Mouse (Mus musculus) neural tube, embryonic 12.5 days (tissue): Measurements from ENCODE around the gene Fis1. TPM values are rescaled to one million over a fixed set of nuclear protein-coding genes. Genes with fewer than 3 reads are reported as not detected.
A peak's percentile ranks its signal among the peaks of the same experiment; 100 is the strongest.

ENCODE experiments used
- ATAC-seq: fragments of 200-750 bp; cut with Nextera tagmentation; 2 replicates; pipeline ENCODE4 v1.8.0; 2017; ENCODE audit warnings: low read depth, mild to moderate bottlenecking, moderate TSS enrichment, moderate library complexity; ENCODE audit not compliant: low FRiP score
- H3K27ac ChIP-seq: fragments of 300-500 bp; sonication (generic); 2 replicates; pipeline ENCODE4 v1.5.1; 2016
- H3K27me3 ChIP-seq: fragments of 300-500 bp; sonication (generic); replicated peaks from 2 replicates; pipeline ENCODE4 v1.6.1; 2016; ENCODE audit warnings: mild to moderate bottlenecking
- H3K36me3 ChIP-seq: fragments of 300-500 bp; sonication (generic); 2 replicates; pipeline ENCODE4 v1.6.1; 2016; ENCODE audit warnings: mild to moderate bottlenecking
- H3K4me1 ChIP-seq: fragments of 300-500 bp; sonication (generic); 2 replicates; pipeline ENCODE4 v1.6.1; 2016
- H3K4me2 ChIP-seq: fragments of 300-500 bp; sonication (generic); replicated peaks from 2 replicates; pipeline ENCODE4 v1.6.1; 2016; ENCODE audit warnings: mild to moderate bottlenecking
- H3K4me3 ChIP-seq: fragments of 300-500 bp; sonication (generic); 2 replicates; pipeline ENCODE4 v1.5.1; 2016
- H3K9ac ChIP-seq: fragments of 300-500 bp; sonication (generic); 2 replicates; pipeline ENCODE4 v1.6.1; 2016; ENCODE audit warnings: mild to moderate bottlenecking
- H3K9me3 ChIP-seq: fragments of 300-500 bp; sonication (generic); 2 replicates; pipeline ENCODE4 v1.6.1; 2016; ENCODE audit warnings: mild to moderate bottlenecking
- WGBS: fragments of 180-500 bp; shearing (Covaris S2); methylation state at CpG from one replicate; pipeline ENCODE4 v1.1.7; 2016; 5-methylcytosine and 5-hydroxymethylcytosine counted together
- polyA plus RNA-seq: library from polyadenylated mRNA; unstranded; fragments of >200 nt; fragmentation: Nextera tagmentation; extraction: Ambion mirVana; gene quantifications from 2 replicates; pipeline ENCODE4 v1.2.1, GENCODE M21; 2016

Gene Fis1
- polyA plus RNA-seq, 1 experiment from 2014 or later = 304 TPM

DNA sequence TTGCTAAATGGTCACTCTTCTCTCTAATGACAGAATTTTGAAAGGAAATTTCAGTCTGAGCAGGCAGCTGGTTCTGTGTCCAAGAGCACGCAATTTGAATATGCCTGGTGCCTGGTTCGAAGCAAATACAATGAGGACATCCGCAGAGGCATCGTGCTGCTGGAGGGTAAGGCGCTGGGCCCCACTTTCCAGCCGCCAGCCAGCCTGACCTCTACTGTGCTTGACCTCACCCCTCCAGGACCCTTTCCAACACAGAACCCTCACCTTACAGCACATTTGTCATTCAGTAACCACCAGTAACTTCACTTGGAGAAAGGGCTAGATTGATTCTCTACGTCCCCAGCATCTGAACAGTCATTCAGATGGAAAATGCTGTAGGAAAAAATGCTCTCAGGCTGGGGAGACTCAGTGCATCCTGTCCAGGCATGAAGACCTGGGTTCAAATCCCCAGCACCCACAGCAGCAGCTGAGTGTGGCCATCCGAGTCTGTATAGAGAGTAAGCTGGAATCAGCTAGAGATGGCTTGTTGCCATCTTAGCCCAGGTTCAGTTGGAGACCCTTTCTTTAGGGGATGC lies 10.0 kb downstream of the Fis1 start:
- peaks cover 44% of the 10 kb centered on the region for H3K36me3 ChIP-seq
- H3K4me2 ChIP-seq = peak overlapping the region; percentile 84

DNA sequence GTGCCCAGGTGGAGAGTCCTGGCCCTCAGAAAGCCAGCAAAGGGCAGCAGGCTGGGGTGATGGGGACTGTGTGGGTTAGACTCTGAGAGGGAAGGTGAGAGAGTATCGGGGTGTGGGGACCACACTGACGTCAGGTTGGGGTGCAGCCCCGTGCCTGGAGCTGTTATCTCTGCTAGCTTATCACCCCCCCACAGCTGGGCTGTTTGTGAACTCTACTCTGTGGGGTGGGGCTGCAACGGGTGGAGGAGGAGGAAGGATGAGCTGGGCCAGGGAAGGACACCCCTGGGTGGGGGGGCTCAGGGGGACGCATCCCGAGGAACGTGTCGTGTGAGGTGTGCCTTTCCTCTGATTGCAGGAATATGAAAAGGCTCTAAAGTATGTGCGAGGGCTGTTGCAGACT lies 12.1 kb downstream of the Fis1 start:
- H3K9ac ChIP-seq = no peak overlapping the region
- WGBS = 96% methylated on average over 9 of the region's 9 CpGs
- peaks cover 49% of the 10 kb centered on the region for H3K36me3 ChIP-seq
- H3K4me1 ChIP-seq = peaks cover 28% of the 10 kb centered on the region
- H3K4me3 ChIP-seq = no peak overlapping the region
- no peak overlapping the region for H3K4me2 ChIP-seq
- no peak for ATAC-seq
- no peaks in the 10 kb centered on the region for H3K9me3 ChIP-seq
- no peak overlapping the region for H3K27ac ChIP-seq
- no peaks in the 10 kb centered on the region for H3K27me3 ChIP-seq

More for the DNA sequence above, 10.0 kb downstream of the Fis1 start:
- H3K27ac ChIP-seq = no peak overlapping the region
- H3K9me3 ChIP-seq = no peaks in the 10 kb centered on the region
- peak overlapping the region; percentile 51 for H3K4me3 ChIP-seq
- ATAC-seq = no peak
- peak overlapping the region; percentile 63 for H3K9ac ChIP-seq
- no peaks in the 10 kb centered on the region for H3K27me3 ChIP-seq
- peaks cover 28% of the 10 kb centered on the region for H3K4me1 ChIP-seq
- 76% methylated on average over 8 of the region's 8 CpGs for WGBS

DNA sequence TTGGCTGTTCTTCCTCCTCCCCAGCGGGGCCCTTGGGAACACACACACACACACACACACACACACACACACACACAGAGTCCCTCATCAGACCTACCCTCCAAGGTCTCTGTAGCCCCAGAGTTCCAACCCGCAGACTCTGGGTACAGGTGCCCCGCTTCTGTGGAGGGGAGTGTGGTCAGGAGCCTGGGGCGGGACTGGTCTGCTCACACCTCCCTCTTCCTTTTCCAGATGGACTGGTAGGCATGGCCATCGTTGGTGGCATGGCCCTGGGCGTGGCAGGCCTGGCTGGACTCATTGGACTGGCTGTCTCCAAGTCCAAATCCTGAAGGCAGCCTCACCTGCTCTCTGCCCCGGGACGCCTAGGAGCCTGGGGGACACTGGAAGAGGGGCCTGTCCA lies 12.6 kb downstream of the Fis1 start:
- Histone ChIP-seq H3K9me3 (no peaks in the 10 kb centered on the region), H3K27me3 (no peaks in the 10 kb centered on the region), H3K4me3 (no peak overlapping the region), H3K4me2 (no peak overlapping the region), H3K36me3 (peaks cover 49% of the 10 kb centered on the region), H3K9ac (no peak overlapping the region), H3K4me1 (peaks cover 28% of the 10 kb centered on the region), H3K27ac (no peak overlapping the region)
- no peak for ATAC-seq
- 93% methylated on average over 8 of the region's 8 CpGs for WGBS

DNA sequence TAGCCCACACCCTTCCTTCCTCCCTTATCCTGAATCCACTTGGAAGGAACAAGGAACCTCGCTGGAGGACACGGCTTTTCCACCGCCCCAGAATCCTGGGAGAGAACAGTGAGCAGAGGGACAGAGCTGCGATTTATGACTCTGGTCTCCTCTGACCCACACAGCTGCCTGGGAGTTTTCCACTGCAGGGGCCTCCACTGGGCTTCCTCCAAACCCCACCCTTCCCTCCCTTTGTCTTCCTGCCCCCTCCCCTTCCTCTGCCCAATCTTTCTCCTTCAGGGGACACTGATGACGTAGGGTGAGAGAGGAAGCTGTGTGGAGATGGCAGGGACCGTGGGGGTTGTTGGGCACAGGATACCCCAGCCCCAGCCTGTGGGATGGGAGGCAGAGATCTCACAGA lies 13.3 kb downstream of the Fis1 start, which contains the start of gene Cldn15:
TSS of gene Cldn15 (plus strand) at position 286 of the 400 bp plus-strand sequence.
- Histone ChIP-seq H3K4me3 (no peak within 1 kb of the TSS), H3K27me3 (no peaks in the 10 kb centered on the region), H3K36me3 (peaks cover 49% of the 10 kb centered on the region), H3K9me3 (no peaks in the 10 kb centered on the region), H3K4me2 (no peak within 1 kb of the TSS), H3K4me1 (peaks cover 25% of the 10 kb centered on the region), H3K27ac (no peak within 1 kb of the TSS), H3K9ac (no peak within 1 kb of the TSS)
- WGBS = 59% methylated on average over 6 of the region's 6 CpGs
- ATAC-seq = no peak

DNA sequence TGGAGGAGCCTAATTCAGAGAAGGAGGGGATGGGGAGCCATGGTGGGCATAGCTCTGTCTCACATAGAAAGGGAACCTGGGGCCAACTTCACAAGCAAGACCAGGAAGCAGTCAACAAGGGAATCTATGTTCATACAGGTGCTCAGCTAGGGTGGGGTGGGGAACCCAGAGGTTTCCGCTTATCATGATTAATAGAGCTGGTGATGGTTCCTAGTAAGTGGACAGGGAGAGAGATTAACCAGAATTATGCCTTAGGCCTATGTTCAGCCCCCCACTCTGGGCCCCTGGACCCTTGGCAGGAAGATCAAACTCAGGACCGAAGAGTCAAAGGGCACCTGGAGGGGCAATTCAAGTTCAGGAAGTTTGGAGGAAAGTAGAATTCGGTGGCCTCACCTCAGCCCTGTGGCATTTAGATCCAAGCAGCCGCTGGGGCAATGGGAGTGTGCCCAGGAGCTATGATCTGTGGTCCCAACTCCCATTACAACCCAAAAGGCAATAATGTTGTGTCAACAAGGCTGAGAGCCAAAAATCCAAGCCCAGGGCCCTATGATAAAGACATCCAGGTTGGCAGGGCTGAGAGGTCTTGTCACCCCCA lies 13.9 kb downstream of the Fis1 start:
- Histone ChIP-seq H3K4me1 (peaks cover 21% of the 10 kb centered on the region), H3K4me3 (no peak overlapping the region), H3K9ac (no peak overlapping the region), H3K9me3 (no peaks in the 10 kb centered on the region), H3K36me3 (peaks cover 49% of the 10 kb centered on the region), H3K27ac (no peak overlapping the region), H3K4me2 (no peak overlapping the region), H3K27me3 (no peaks in the 10 kb centered on the region)
- 92% methylated on average over 4 of the region's 4 CpGs for WGBS
- no peak for ATAC-seq

DNA sequence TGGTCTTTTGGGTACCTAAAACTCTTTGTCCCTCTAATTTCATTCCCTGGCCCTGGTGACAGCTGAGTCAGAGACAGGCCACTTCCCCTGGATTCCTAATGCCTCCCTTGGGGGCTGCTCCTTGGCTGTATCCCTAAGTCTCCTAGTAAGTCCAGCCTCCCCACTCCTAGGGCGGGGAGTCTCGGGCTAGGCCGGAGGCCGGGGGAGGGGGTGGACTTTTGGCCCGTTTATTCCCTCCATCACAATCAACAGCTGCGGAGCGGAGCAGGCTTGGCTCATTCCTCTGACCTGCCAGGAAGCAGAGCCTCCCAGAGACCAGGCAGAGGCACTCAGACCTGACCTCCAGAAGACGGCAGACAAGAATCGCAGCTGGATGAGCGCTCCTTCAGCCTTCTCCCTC lies 14.5 kb downstream of the Fis1 start:
- WGBS = 79% methylated on average over 10 of the region's 10 CpGs
- H3K36me3 ChIP-seq = peaks cover 49% of the 10 kb centered on the region

DNA sequence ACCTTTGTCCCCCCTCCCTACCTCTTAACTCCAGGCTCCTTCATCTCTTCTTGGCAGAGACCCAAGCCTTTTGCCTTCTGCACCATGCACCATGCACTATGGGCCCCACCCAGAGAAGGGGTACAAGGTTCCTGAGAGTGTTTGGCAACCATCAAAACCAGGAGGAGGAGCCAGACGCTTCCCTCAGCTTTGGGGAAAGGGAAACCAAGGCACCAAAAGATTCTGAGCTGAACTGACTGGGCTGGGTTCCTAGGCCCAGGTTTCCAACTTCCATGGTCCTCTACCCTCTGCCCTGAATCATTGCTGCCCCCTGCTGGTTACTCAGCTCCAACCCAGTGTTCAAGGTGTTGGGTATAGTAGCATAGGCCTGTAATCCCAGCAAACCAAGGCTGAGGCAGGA lies 17.6 kb downstream of the Fis1 start:
- H3K27ac ChIP-seq = no peak overlapping the region
- WGBS = 58% methylated on average over 1 of the region's 1 CpGs

More for the DNA sequence above, 14.5 kb downstream of the Fis1 start:
- peaks cover 20% of the 10 kb centered on the region for H3K4me1 ChIP-seq
- H3K4me2 ChIP-seq = no peak overlapping the region
- no peaks in the 10 kb centered on the region for H3K27me3 ChIP-seq
- no peak for ATAC-seq
- no peaks in the 10 kb centered on the region for H3K9me3 ChIP-seq
- no peak overlapping the region for H3K9ac ChIP-seq
- no peak overlapping the region for H3K27ac ChIP-seq
- H3K4me3 ChIP-seq = no peak overlapping the region

DNA sequence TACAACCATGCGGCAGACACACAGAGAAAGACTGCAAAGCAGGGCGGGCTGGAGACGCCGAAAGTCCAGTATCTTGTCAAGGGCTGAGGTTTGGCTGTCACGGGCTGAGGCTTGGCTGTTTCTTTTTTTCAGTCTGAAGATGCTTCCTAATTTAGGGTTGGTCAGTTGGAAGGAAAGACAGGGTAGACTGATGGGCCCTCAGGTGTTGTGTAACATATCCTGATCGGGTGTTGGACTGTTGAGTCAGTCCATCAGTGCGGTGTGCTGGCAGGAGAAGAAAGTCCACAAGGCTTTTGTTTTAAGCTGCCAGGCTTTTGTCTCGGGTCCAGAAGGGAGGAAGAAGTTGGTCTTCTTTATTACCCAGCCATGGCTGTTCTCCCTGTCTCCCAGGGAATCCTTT lies 20.6 kb downstream of the Fis1 start:
- WGBS = 77% methylated on average over 8 of the region's 8 CpGs

More for the DNA sequence above, 17.6 kb downstream of the Fis1 start:
- ATAC-seq = no peak
- no peak overlapping the region for H3K4me2 ChIP-seq
- no peak overlapping the region for H3K9ac ChIP-seq
- H3K27me3 ChIP-seq = no peaks in the 10 kb centered on the region
- H3K9me3 ChIP-seq = no peaks in the 10 kb centered on the region
- peaks cover 22% of the 10 kb centered on the region for H3K36me3 ChIP-seq
- H3K4me1 ChIP-seq = peaks cover 10% of the 10 kb centered on the region
- no peak overlapping the region for H3K4me3 ChIP-seq

DNA sequence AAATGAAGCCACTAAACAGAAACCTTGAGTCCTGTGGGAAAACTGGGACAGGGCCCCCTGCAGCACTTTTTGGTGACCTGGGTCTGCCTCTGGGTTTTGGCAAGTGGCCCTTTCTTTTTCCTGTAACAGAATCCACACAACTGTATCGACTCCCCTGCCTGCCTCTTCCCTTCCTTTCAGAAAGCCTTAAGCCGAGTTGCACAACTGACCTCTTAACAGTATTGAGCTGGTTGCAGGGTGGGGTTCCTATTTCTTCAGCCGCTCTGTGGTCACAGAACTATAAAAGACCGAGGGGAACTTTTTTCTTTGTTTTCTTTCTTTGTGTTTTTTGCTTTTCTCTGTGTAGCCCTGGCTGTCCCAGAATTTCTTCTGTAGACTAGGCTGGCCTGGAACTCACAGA lies 24.7 kb downstream of the Fis1 start:
- Histone ChIP-seq H3K9me3 (no peaks in the 10 kb centered on the region), H3K4me3 (no peak overlapping the region), H3K36me3 (peaks cover 19% of the 10 kb centered on the region), H3K27ac (no peak overlapping the region), H3K4me2 (no peak overlapping the region), H3K9ac (no peak overlapping the region), H3K4me1 (no peaks in the 10 kb centered on the region), H3K27me3 (no peaks in the 10 kb centered on the region)
- whole genome bisulfite sequencing = 79% methylated on average over 4 of the region's 4 CpGs
- no peak for ATAC-seq

More for the DNA sequence above, 20.6 kb downstream of the Fis1 start:
- no peak for ATAC-seq
- no peak overlapping the region for H3K4me2 ChIP-seq
- no peaks in the 10 kb centered on the region for H3K27me3 ChIP-seq
- H3K9ac ChIP-seq = no peak overlapping the region
- no peaks in the 10 kb centered on the region for H3K9me3 ChIP-seq
- no peaks in the 10 kb centered on the region for H3K36me3 ChIP-seq
- no peak overlapping the region for H3K4me3 ChIP-seq
- no peak overlapping the region for H3K27ac ChIP-seq
- no peaks in the 10 kb centered on the region for H3K4me1 ChIP-seq

DNA sequence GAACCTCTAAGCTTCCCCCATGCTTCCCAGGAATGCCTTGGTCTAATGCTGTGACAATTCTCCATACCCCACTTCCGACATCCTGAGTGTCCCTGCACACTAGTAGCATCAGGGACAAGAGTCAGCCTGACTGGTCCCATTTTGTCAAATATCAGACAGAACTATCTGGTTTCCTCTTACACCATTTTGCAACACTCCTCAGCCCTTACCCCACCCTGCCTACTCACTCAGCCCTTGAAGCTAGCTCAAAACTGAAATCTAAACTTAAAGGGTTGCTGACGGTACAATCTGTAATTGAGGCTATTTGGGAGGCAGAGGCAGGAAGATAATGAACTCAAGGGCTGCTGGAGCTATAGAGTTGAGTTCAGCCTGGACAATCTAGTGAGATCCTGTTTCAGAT lies 26.7 kb downstream of the Fis1 start:
- Histone ChIP-seq H3K4me3 (no peak overlapping the region), H3K9me3 (no peaks in the 10 kb centered on the region), H3K27me3 (no peaks in the 10 kb centered on the region), H3K9ac (no peak overlapping the region), H3K4me1 (no peaks in the 10 kb centered on the region), H3K36me3 (peaks cover 32% of the 10 kb centered on the region), H3K27ac (no peak overlapping the region), H3K4me2 (no peak overlapping the region)
- WGBS = 77% methylated on average over 2 of the region's 2 CpGs
- ATAC-seq = no peak

DNA sequence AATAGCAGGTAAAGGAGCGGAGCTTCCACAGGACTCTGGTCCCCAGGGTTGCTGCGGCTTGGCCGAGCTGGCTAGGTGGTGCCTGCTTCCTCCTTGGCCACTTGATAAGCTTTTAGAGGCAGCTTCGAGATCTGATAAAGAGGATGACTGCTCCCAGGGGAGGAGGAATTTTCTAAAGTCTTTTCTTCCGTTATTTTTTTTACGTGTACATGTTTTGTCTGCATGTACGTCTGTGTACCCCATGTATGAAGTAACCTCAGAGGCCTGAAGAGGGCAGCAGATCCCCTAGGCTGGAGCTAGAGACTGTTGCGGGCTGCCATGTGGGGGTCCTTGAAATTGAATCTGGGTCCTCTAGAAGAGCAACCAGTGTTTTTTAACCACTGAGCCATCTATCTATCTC lies 27.9 kb downstream of the Fis1 start:
- WGBS = 90% methylated on average over 8 of the region's 8 CpGs
- Histone ChIP-seq H3K4me2 (no peak overlapping the region), H3K27me3 (no peaks in the 10 kb centered on the region), H3K4me3 (no peak overlapping the region), H3K27ac (no peak overlapping the region), H3K36me3 (peaks cover 32% of the 10 kb centered on the region), H3K9ac (no peak overlapping the region), H3K9me3 (no peaks in the 10 kb centered on the region), H3K4me1 (peaks cover 1% of the 10 kb centered on the region)
- ATAC-seq = no peak

DNA sequence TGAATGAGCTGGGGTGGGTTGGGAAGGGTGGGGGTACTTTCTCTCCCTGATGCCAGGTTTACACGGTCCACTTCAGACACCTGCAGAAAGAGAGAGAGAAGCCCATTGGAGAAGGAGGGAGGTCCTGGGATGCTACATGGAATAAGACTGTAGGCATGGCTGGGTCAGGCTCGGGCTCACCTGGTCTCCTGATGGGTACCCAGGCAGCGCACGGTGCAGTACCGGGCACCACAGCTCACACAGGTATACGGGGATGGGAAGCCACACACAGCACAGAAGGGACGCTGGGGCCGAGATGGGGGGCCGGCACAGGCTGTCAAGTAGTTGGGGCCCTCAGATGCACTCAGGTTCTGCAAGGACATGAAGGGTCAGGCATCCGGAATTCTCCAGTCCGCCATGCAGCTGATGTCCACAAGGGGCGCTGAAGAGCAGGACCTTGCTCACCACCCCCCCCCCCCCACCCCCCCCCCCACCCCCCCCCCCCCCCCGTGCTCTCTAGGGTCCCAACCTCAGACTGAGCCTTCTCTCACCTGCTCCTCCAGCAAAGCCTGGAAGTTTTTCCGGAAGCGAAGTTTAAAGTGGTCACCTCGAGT lies 29.4 kb downstream of the Fis1 start:
- Histone ChIP-seq H3K36me3 (peaks cover 32% of the 10 kb centered on the region), H3K27ac (no peak overlapping the region), H3K4me3 (no peak overlapping the region), H3K9me3 (no peaks in the 10 kb centered on the region), H3K4me2 (no peak overlapping the region), H3K4me1 (peaks cover 4% of the 10 kb centered on the region), H3K27me3 (no peaks in the 10 kb centered on the region), H3K9ac (no peak overlapping the region)
- ATAC-seq = no peak
- WGBS = 51% methylated on average over 15 of the region's 16 CpGs

DNA sequence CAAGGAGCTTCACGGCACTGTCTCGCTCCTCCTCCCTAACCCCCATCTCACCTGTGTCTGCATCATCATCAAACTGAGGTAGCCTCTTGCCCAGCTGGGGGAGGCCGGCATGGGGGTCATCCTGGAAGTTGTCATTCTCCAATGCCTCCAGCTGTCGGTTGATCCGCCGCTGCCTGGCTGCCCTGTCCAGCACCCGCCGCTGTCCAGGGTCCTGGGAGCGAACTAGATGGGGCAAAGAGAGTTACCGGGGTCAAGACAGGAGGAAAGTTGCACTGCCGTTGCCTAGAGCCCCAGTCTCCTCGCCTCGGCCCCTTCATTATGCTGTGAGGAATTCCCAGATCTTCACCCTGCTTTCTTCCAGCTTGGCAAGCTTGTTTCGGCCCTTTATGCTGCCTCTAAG lies 31.8 kb downstream of the Fis1 start:
- no peak overlapping the region for H3K27ac ChIP-seq
- no peaks in the 10 kb centered on the region for H3K27me3 ChIP-seq
- no peak overlapping the region for H3K9ac ChIP-seq
- ATAC-seq = no peak
- no peaks in the 10 kb centered on the region for H3K9me3 ChIP-seq
- H3K4me3 ChIP-seq = no peak overlapping the region
- H3K4me2 ChIP-seq = no peak overlapping the region
- H3K36me3 ChIP-seq = peaks cover 44% of the 10 kb centered on the region
- WGBS = 57% methylated on average over 14 of the region's 14 CpGs
- H3K4me1 ChIP-seq = peaks cover 15% of the 10 kb centered on the region
